Mouse (Mus musculus) lung, adult 2 months (tissue): ENCODE data around the gene Krtap9-5.

Experiments used
- CTCF ChIP-seq: fragments of 200-500 bp; IDR thresholded peaks from 2 replicates; pipeline ENCODE4 v1.5.1; 2011; ENCODE audit warnings: mild to moderate bottlenecking, low read length, control low read depth; ENCODE audit not compliant: insufficient read depth
- POLR2A ChIP-seq: fragments of 200-500 bp; IDR thresholded peaks from 2 replicates; pipeline ENCODE4 v1.6.1; 2011; ENCODE audit warnings: low read depth, mild to moderate bottlenecking, control low read depth, low read length, borderline replicate concordance; ENCODE audit errors: extremely low read depth

DNA sequence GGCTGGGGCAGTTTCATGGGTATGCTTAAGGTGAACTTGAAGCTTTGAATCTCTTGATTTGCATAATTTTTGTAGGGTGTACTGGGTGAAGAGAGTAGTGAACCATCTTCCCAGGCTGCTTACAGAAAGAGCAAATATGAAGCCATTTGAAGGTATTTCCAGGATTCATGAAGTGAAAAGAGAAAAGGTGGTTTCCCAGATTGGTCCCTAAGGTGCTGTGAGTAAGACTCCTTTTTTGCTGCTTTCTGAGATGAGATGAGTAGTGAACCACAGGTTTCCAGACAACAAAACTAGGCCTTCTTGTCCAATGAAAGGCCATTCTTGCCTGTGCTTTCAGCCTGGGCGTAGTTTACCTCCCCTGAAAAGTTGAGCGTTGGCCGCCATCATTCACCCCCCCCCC, 40.3 kb downstream of the Krtap9-5 start:
- TF ChIP-seq CTCF (no peak), POLR2A (no peak)
